8 mouse cellular contexts compared by ENCODE assay signal in genomic region chr7:122199296-122199695, GRCm38 (mm10). TPM values are rescaled to one million over a fixed set of nuclear protein-coding genes. Genes with fewer than 3 reads are reported as not detected.
DNase-seq lines count a peak whose midpoint lies in the region; ATAC-seq and TF ChIP-seq lines count a peak whose summit lies in the region.

No protein-coding gene starts in this region.

- H3K9me3 ChIP-seq in forebrain, postnatal 0 days (ENCODE audit: low read length) = no peaks in the 10 kb centered on the region
- H3K9me3 ChIP-seq in forebrain, embryonic 10.5 days = no peaks in the 10 kb centered on the region
- H3K9me3 ChIP-seq in forebrain, embryonic 12.5 days = no peaks in the 10 kb centered on the region

- ATAC-seq in forebrain, postnatal 0 days = no peak; the same call in 1 of the 2 replicates
- ATAC-seq in activated CD4-positive, CD25-positive, alpha-beta regulatory T cell, adult 4 months = no peak
- no peak for ATAC-seq in forebrain, embryonic 12.5 days (ENCODE audit: low FRiP score)

- 25% methylated on average over 5 of the region's 5 CpGs for WGBS in forebrain, postnatal 0 days
- WGBS in forebrain, embryonic 10.5 days = 34% methylated on average over 5 of the region's 5 CpGs
- 28% methylated on average over 5 of the region's 5 CpGs for WGBS in forebrain, embryonic 12.5 days

- H3K4me1 ChIP-seq in forebrain, postnatal 0 days (ENCODE audit: insufficient read depth) = no peaks in the 10 kb centered on the region
- H3K4me1 ChIP-seq in forebrain, embryonic 10.5 days = no peaks in the 10 kb centered on the region
- H3K4me1 ChIP-seq in forebrain, embryonic 12.5 days = no peaks in the 10 kb centered on the region

- no peak overlapping the region for H3K4me3 ChIP-seq in forebrain, postnatal 0 days (ENCODE audit: low read depth, low read length)
- H3K4me3 ChIP-seq in forebrain, embryonic 10.5 days = no peak overlapping the region
- no peak overlapping the region for H3K4me3 ChIP-seq in forebrain, embryonic 12.5 days (replicated peaks)

- H3K36me3 ChIP-seq in forebrain, postnatal 0 days (ENCODE audit: insufficient read depth) = no peaks in the 10 kb centered on the region
- no peaks in the 10 kb centered on the region for H3K36me3 ChIP-seq in forebrain, embryonic 10.5 days (replicated peaks)
- no peaks in the 10 kb centered on the region for H3K36me3 ChIP-seq in forebrain, embryonic 12.5 days (replicated peaks)

- intact Hi-C loops in left cerebral cortex, postnatal 25 days (cut with DNase I) = loop anchor here (2.0 kb wide), 2 partner anchors 44 to 260 kb away; no protein-coding TSS in a partner anchor

- TF ChIP-seq CTCF in forebrain, postnatal 0 days (IDR thresholded peaks at IDR 0.05; ENCODE audit: low read depth) = peak; percentile 84

- no peak overlapping the region for H3K9ac ChIP-seq in forebrain, postnatal 0 days
- H3K9ac ChIP-seq in forebrain, embryonic 12.5 days = no peak overlapping the region

- peak; percentile 72 for DNase-seq in forebrain, postnatal 0 days
- no peak for DNase-seq in forebrain, embryonic 10.5 days (ENCODE audit: extremely low spot score, low spot score)
- peak; percentile 11 for DNase-seq in ovary, postnatal 14 days (ENCODE audit: low spot score)
- DNase-seq in ovary, postnatal 10 days (ENCODE audit: low spot score) = no peak
- peak; percentile 47 to 64 for DNase-seq in cerebellum, postnatal 14 days
- peak; percentile 40 to 55 for DNase-seq in left cerebral cortex, postnatal 25 days (ENCODE audit: low spot score in 2 of 2)

- H3K4me2 ChIP-seq in forebrain, postnatal 0 days (ENCODE audit: low read depth) = no peak overlapping the region
- no peak overlapping the region for H3K4me2 ChIP-seq in forebrain, embryonic 12.5 days

- H3K27ac ChIP-seq in forebrain, postnatal 0 days (ENCODE audit: low read depth, low read length) = no peak overlapping the region
- H3K27ac ChIP-seq in forebrain, embryonic 10.5 days = no peak overlapping the region
- no peak overlapping the region for H3K27ac ChIP-seq in forebrain, embryonic 12.5 days

- no peaks in the 10 kb centered on the region for H3K27me3 ChIP-seq in forebrain, postnatal 0 days (ENCODE audit: insufficient read depth, low read length)
- H3K27me3 ChIP-seq in forebrain, embryonic 10.5 days (ENCODE audit: poor library complexity, severe bottlenecking) = no peaks in the 10 kb centered on the region
- no peaks in the 10 kb centered on the region for H3K27me3 ChIP-seq in forebrain, embryonic 12.5 days

RNA-seq across cellular contexts. Expression of gene Ern2, which starts 13.3 kb away (rescaled TPM):
- 1.8 and 3.0 TPM in 2 replicates for total RNA-seq in forebrain, postnatal 0 days (2014; rRNA removed)
- 0.60 and 0.96 TPM in 2 replicates for polyA plus RNA-seq in forebrain, postnatal 0 days (2015; fragmentation: Nextera tagmentation; extraction: Ambion mirVana)
- polyA plus RNA-seq in forebrain, embryonic 10.5 days (2016; fragmentation: Nextera tagmentation; extraction: Ambion mirVana) = not detected in 2 replicates
- total RNA-seq in left cerebral cortex, postnatal 25 days (2021) = under 1 TPM; 0.25 to 0.44 TPM
- polyA plus RNA-seq in activated CD4-positive, CD25-positive, alpha-beta regulatory T cell, adult 4 months (2017; shearing (Covaris generic)) = not detected
- 0.24 and 0.32 TPM in 2 replicates for polyA plus RNA-seq in forebrain, embryonic 12.5 days (2016; fragmentation: Nextera tagmentation; extraction: Ambion mirVana)

RNA-seq across cellular contexts. Expression of gene Chp2, which starts 20.0 kb away (rescaled TPM):
- 1.00 and 1.5 TPM in 2 replicates for total RNA-seq in forebrain, postnatal 0 days (2014; rRNA removed)
- polyA plus RNA-seq in forebrain, postnatal 0 days (2015; fragmentation: Nextera tagmentation; extraction: Ambion mirVana) = 0.98 and 1.1 TPM in 2 replicates
- polyA plus RNA-seq in forebrain, embryonic 10.5 days (2016; fragmentation: Nextera tagmentation; extraction: Ambion mirVana) = not detected in 2 replicates
- total RNA-seq in left cerebral cortex, postnatal 25 days (2021) = 1 to 10 TPM; 3.3 to 4.0 TPM
- not detected for polyA plus RNA-seq in activated CD4-positive, CD25-positive, alpha-beta regulatory T cell, adult 4 months (2017; shearing (Covaris generic))
- 0.29 and 0.67 TPM in 2 replicates for polyA plus RNA-seq in forebrain, embryonic 12.5 days (2016; fragmentation: Nextera tagmentation; extraction: Ambion mirVana)

RNA-seq across cellular contexts. Expression of gene Plk1, which starts 40.1 kb away (rescaled TPM):
- total RNA-seq in forebrain, postnatal 0 days (2014; rRNA removed) = 4.0 and 7.3 TPM in 2 replicates
- 10.5 and 11.4 TPM in 2 replicates for polyA plus RNA-seq in forebrain, postnatal 0 days (2015; fragmentation: Nextera tagmentation; extraction: Ambion mirVana)
- polyA plus RNA-seq in forebrain, embryonic 10.5 days (2016; fragmentation: Nextera tagmentation; extraction: Ambion mirVana) = 247 and 262 TPM in 2 replicates
- total RNA-seq in left cerebral cortex, postnatal 25 days (2021) = 1 to 10 TPM; 1.4 to 2.2 TPM
- polyA plus RNA-seq in activated CD4-positive, CD25-positive, alpha-beta regulatory T cell, adult 4 months (2017; shearing (Covaris generic)) = 10 to 100 TPM; 11.5 to 23.1 TPM
- 158 and 171 TPM in 2 replicates for polyA plus RNA-seq in forebrain, embryonic 12.5 days (2016; fragmentation: Nextera tagmentation; extraction: Ambion mirVana)

Comparison
In these comparisons a context has a peak if more than half of its experiments do, and no peak if none do; other contexts are left out.
1. DNase-seq: peak in forebrain, postnatal 0 days (single experiment), ovary, postnatal 14 days (single experiment), cerebellum, postnatal 14 days (2 of 2) and left cerebral cortex, postnatal 25 days (2 of 2); none in forebrain, embryonic 10.5 days (single experiment) and ovary, postnatal 10 days (single experiment).